Mouse (Mus musculus) cerebellum, adult 9-10 months (tissue): Measurements from ENCODE around the gene Dnajc9.

Experiments used
- DNase-seq: peaks from one replicate; pipeline ENCODE4 v3.0.0; 2022

Gene Dnajc9

DNA sequence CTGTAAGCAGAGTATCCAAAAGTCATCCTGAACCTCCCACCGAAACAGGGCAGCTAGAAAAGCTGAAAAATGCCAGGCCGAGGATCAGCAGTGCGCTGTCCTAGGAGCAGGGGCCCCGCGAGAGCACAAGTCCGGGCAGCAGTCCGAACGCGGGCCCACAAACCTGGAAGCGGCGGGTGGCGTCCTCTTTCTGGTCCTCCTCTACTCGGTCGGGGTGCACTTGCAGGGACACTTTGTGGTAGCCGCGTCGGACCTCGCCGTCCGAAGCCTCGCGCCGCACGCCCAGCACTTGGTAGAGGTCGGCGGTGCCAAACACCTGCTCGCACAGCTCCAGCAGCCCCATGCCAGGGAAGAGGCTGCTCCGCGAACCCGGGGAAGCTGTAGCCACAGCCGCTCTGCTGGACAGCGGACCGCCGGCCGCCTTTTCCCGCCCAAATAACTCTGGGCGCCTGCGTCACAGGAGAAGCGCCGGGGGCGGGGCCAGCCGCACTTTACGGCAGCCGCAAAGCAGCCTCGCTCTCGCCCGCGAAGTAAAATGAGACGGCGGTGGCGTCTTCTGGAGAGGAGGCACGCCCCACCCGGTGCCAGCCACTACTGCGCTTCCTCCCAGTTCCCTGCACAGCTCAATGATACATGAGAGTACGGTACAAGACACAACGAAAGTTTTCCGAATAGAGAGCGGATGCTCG, at the start of gene Dnajc9:
Dnajc9 (minus strand) TSS at position 470 of the 689 bp plus-strand sequence.
- DNase-seq: peak; percentile 93

DNA sequence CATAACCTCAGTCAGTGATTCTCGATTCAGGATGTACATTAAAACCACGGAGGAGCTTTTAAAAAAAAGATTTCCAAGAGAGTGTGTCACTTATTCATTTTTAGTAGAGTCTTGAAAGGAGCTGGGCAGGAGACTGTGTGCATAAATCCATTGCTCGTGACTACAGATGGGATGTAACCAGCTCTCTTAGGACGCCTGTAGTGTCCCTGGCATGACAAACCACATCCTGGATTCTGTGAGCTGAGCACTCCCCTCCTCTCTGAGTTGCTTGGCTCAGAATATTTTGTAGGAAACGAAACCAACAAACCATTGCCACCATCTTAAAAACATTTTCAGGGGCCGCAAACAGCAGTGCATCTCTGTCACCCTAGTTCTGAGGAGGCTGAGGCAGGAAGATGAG, 48.3 kb upstream of the Dnajc9 start:
- no peak for DNase-seq

GRCm38 (mm10) chr14:20432420-20432819, 43.7 kb upstream of the Dnajc9 start:
- DNase-seq: no peak

DNA sequence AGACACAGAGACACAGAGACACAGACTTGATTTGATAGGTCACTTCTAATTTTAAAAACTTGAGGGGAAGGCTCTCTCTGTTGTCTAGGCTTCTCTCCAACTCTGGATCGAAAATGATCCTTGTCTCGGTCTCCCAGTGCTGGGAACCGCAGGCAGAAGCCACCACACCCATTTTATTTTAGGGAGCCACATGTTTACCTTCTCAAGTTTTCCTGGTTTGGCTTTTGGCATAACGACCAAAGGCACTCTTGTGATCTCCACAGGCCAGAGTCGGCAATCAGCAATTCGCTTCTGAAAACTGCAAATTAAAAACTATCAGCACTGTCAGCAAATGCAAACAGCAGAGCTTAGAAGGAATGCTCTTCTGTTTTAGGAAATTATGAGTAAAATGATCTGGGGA, 43.0 kb upstream of the Dnajc9 start:
- no peak for DNase-seq

DNA sequence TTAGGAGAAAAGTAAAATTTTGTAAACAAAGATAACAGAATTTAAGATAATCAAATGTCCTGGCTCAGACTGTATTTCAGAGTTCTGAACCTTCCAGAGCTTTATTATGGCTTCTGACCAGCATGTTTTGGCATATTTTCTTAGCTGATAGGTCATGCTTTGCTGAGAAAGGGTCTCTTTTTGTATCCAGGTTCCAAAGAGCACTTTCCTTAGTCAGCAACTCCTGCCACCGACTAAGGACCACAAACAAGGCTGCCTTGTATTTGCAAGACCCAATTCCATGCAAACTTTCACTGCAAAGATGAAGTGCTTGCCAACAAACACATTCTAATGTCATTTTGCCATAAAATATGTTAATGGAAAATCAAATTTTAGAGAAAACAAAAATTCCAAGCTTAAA, 41.1 kb upstream of the Dnajc9 start:
- no peak for DNase-seq

GRCm38 (mm10) chr14:20428593-20428992, 39.9 kb upstream of the Dnajc9 start:
- no peak for DNase-seq

- no peak for DNase-seq
Measured at GRCm38 (mm10) chr14:20423046-20423445, 34.3 kb upstream of the Dnajc9 start.

GRCm38 (mm10) chr14:20422257-20422656, 33.5 kb upstream of the Dnajc9 start:
- DNase-seq: no peak

- no peak for DNase-seq
Measured at GRCm38 (mm10) chr14:20400071-20400470, 11.4 kb upstream of the Dnajc9 start.

DNA sequence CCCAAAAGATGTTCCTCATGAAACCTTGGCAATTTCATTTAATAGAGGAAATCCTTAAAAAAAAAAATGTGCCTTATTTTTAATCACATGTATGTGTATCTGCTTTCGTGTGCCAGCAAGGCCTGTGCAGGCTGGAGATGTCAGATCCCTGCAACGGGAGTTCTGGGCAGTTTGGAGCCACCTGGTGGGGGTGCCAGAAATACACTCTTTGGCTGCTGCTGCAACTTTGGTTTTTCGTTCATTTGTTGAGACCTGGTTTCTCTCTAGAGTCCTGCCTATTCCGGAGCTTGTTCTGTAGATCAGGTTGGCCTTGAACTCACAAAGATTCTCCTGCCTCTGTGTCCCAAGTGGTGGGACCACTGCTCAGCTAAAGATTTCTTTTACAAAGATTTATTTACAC, 10.2 kb upstream of the Dnajc9 start:
- DNase-seq: no peak

GRCm38 (mm10) chr14:20397220-20397619, 8.5 kb upstream of the Dnajc9 start:
- DNase-seq: no peak

DNA sequence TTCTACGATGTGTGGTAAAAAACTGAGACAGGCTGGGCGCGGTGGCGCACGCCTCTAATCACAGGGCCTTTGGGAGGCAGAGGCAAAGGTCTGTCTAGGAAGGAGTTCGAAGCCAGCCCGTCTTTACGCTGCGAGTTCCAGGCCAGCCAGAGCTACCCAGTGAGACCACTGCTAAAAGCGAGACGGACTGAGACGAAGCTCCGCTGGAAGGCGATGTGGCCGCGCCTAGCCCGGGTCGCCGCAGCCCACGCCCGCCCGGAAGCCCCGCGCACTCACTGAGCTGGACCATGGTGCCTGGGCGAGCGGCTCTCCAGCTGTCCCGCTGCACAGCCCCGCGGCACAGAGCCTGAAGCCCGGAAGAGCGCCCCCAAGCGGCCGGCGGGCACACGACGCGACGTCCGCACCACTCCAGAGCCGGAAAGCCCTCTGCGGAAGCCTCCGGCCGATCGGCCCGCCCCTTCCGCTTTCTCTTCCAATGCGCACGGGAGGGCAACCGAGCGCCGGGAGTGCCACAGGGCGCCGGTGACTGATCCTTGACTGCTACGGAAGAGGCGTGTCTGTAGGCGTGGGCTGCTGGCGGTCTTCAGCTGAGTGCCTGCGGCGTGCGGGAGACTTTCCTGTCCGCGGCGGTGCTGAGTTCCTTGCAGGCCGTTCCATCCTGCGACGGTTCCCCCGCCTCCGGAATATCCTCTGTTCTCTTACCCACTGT, 4.6 kb upstream of the Dnajc9 start, which contains the start of gene Mrps16:
Mrps16 (minus strand) TSS at position 430 of the 709 bp plus-strand sequence.
- DNase-seq: peak; percentile 96

- peak; percentile 54 for DNase-seq
Measured at GRCm38 (mm10) chr14:20392326-20392725, 3.6 kb upstream of the Dnajc9 start.

- DNase-seq: no peak
Measured at GRCm38 (mm10) chr14:20389446-20390079, 853 bp upstream of the Dnajc9 start.

- no peak for DNase-seq
Measured at GRCm38 (mm10) chr14:20379753-20380430, 8.8 kb downstream of the Dnajc9 start.

DNA sequence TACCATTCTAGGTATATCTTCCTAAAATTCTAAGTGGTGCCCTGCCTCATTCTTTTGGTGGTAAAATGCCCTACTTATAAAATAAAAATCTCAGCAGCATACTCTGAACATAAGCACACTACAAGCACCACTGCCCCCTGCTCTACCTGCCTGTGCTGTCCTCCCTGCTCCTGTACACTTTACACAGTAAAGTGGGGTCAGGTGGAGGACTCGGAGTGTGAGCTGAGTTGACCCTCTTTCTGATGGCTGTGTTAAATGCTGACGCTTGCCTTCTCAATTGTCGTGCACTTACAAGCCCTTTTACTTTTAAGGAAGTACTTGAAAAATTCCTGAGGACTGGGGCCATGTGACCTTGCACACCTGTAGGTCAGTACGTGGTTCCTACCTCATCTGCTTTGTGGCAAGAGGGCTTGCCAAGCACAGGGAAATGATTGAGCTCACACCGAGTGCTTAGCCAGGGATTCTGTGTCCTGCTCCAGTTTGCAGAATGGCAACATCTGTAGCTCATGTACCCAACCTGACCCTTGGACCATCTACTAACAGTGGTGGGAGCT, 9.5 kb downstream of the Dnajc9 start:
- no peak for DNase-seq

DNA sequence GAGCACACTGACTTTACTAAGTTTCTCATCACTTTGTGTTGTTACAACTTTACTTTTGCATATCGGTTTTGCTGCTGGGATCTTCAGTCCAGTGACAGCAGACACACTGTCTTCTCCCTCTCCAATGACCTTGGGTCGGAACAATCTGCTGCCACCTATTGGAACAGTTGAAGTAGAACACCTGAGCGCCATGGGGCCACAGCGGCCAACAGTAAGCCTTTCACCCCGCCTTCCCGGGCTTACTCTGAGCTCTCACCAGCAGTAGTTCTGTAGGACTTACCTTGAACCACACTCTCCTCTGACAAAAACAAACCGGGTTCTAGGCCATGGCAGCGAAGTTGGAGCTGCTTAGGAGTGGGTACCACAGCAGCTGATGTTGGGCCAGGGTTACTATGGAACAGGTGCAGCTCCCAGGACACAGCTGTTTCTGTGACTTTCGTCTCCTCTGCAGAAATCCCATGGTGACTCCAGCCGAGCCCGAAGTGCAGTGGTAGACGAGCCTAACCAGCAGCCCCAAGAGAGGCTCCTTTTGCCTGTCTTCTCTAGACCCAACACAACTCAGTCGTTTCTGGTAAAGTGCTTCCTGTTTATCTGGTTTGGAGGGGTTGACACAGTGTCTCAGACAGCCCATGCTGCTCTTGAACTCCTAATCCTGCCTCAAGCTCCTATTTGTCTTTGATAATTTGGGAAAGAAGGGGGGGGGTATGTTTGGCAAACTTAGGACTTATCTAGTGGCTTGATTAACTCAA, 10.2 kb downstream of the Dnajc9 start:
- peak; percentile 43 for DNase-seq

GRCm38 (mm10) chr14:20377112-20377521, 11.6 kb downstream of the Dnajc9 start:
- no peak for DNase-seq

DNA sequence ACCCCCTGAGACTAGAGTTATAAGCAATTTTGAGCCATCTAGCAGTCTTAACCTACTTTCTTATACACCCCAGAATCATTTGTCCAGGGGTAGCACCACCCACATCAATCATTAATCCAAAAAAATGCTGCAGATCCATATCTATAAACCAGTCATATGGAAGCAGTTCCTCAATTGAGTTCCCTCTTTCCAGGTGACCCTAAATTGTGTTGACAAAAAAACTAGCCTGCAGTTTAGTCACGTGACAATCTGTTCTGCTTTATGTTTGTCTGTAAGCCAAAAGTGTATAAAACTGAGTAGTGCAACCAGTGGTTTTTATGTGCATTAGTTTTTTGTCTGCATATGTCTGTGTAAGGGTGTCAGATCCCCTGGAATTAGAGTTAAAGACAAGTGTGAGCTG, 16.9 kb downstream of the Dnajc9 start:
- DNase-seq: no peak

DNA sequence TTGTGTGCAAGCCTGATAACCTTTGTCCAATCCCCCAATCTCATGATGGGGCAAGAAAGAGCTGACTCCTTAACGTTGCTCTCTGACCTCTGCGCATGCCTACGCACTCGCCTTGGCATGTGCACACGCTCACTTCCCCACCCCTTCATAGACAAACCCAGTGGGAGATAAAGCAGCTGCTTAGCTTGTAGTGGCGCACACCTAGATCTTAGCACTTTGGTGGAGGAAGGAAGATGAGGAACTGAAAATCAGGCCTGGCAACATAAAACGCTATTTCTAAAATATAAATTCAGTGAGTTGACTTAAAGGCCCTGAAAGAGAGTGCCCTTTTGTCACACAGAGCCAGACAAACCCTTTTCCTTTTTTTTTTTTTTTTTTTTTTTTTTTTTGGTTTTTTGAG, 17.9 kb downstream of the Dnajc9 start:
- no peak for DNase-seq

DNA sequence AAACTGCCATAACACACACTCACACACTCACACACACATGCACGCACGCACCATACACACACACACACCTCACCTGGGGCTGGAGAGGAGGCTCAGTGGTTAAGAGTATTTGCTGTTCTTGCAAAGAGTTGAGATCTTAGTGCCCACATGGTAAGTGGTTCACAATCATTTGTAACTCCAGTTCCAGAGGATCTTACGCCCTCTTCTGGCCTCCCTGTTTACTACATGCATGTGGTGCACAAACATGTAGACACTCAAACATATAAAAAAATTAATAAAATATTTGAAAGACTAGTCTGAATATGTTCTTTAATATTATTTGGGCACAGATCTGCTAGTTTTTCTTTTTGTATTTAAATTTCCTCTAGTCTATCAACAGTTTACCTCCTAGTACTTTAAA, 20.4 kb downstream of the Dnajc9 start:
- DNase-seq: no peak

- no peak for DNase-seq
Measured at GRCm38 (mm10) chr14:20363230-20363629, 25.5 kb downstream of the Dnajc9 start.
